Mouse (Mus musculus) cortical plate, adult 2 months (tissue): ENCODE data around the gene Tmem268.

Experiments used
- CTCF ChIP-seq: fragments of 200-500 bp; IDR thresholded peaks from 2 replicates; pipeline ENCODE4 v1.5.1; 2011; ENCODE audit warnings: mild to moderate bottlenecking, control low read depth, low read length; ENCODE audit not compliant: insufficient read depth; ENCODE audit errors: extremely low read depth
- POLR2A ChIP-seq: fragments of 200-500 bp; IDR thresholded peaks from 2 replicates; pipeline ENCODE4 v1.6.1; 2011; ENCODE audit warnings: mild to moderate bottlenecking, low read length, control low read depth; ENCODE audit not compliant: insufficient read depth; ENCODE audit errors: extremely low read depth

DNA sequence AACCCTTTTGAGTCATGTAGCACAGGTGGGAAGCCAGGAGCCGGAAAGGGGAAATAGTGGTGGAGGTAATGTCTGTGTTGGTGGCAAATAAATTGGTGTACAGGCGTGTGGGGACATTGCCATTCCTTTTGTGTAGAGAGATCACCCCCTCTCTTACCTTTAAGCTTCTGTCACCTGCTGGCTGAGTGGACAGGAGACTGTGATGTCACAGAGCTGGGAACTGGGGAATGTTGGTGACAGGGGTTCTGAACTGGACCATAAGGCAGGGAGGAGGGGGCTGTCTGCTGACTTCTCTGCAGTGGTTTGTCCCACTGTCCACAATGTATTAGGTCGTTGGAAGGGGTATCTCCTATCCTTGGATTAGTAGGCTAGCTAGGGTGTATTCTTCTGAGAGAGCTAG, 46.4 kb downstream of the Tmem268 start, which contains the start of gene Gm11213:
- no peak for TF ChIP-seq CTCF
- no peak for TF ChIP-seq POLR2A
